Mouse (Mus musculus) ES-Bruce4 (cell line): Measurements from ENCODE around the gene Tex2.

ENCODE experiments used
- CTCF ChIP-seq: IDR thresholded peaks from one replicate; pipeline ENCODE4 v1.8.1; 2011; ENCODE audit warnings: low read depth, low read length
- POLR2A ChIP-seq: IDR thresholded peaks from one replicate; pipeline ENCODE4 v1.8.1; 2011; ENCODE audit warnings: low read length; ENCODE audit not compliant: insufficient read depth

DNA sequence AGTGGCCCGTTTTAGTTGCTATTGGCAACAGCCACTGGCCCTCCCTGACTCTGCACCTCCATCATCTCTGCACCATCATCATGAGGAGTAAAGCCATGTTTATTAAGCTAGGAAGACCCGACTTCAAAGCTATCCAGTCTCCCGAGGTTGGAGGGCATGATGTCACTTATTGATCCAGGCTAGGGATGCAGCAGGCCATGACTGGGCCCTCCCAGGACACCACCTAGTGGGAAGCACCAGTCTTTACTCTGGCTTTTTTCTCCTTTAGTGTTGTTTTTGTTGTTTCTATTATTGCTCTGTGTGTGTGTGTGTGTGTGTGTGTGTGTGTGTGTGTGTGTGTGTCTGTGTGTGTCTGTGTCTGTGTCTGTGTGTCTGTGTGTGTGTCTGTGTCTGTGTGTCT is 12.4 kb upstream of the Tex2 start:
- TF ChIP-seq CTCF, result peak; percentile 28
- no peak for TF ChIP-seq POLR2A
